Mouse (Mus musculus) hindbrain, embryonic 15.5 days (tissue): ENCODE results near the gene Aifm1. TPM values are rescaled to one million over a fixed set of nuclear protein-coding genes. Genes with fewer than 3 reads are reported as not detected.

ENCODE experiments used
- ATAC-seq: fragments of 200-750 bp; cut with Nextera tagmentation; 2 replicates; pipeline ENCODE4 v1.8.0; 2017; ENCODE audit warnings: low read depth, moderate number of reproducible peaks, moderate TSS enrichment; ENCODE audit not compliant: low FRiP score
- H3K27ac ChIP-seq: fragments of 300-500 bp; sonication (generic); replicated peaks from 2 replicates; pipeline ENCODE4 v1.5.1; 2015; ENCODE audit warnings: mild to moderate bottlenecking, inconsistent platforms
- H3K27me3 ChIP-seq: fragments of 300-500 bp; sonication (generic); 2 replicates; pipeline ENCODE4 v1.6.1; 2015; ENCODE audit warnings: control low read depth, inconsistent platforms
- H3K36me3 ChIP-seq: fragments of 300-500 bp; sonication (generic); 2 replicates; pipeline ENCODE4 v1.6.1; 2015; ENCODE audit warnings: control low read depth, inconsistent platforms
- H3K4me1 ChIP-seq: fragments of 300-500 bp; sonication (generic); replicated peaks from 2 replicates; pipeline ENCODE4 v1.6.1; 2015; ENCODE audit warnings: control low read depth, inconsistent platforms
- H3K4me2 ChIP-seq: fragments of 300-500 bp; sonication (generic); 2 replicates; pipeline ENCODE4 v1.6.1; 2015; ENCODE audit warnings: moderate library complexity, mild to moderate bottlenecking, inconsistent platforms
- H3K4me3 ChIP-seq: fragments of 300-500 bp; sonication (generic); 2 replicates; pipeline ENCODE4 v1.5.1; 2015; ENCODE audit warnings: mild to moderate bottlenecking, inconsistent platforms
- H3K9ac ChIP-seq: fragments of 300-500 bp; sonication (generic); 2 replicates; pipeline ENCODE4 v1.6.1; 2015; ENCODE audit warnings: inconsistent platforms
- H3K9me3 ChIP-seq: fragments of 300-500 bp; sonication (generic); 2 replicates; pipeline ENCODE4 v1.6.1; 2016; ENCODE audit warnings: control low read depth, inconsistent platforms
- WGBS: fragments of 180-500 bp; shearing (Covaris S2); methylation state at CpG from one replicate; pipeline ENCODE4 v1.1.7; 2015; 5-methylcytosine and 5-hydroxymethylcytosine counted together
- polyA plus RNA-seq: library from polyadenylated mRNA; unstranded; fragments of >200 nt; fragmentation: Nextera tagmentation; extraction: Ambion mirVana; gene quantifications from 2 replicates; pipeline ENCODE4 v1.2.1, GENCODE M21; 2015

Gene Aifm1
- 37.9 and 42.0 TPM in 2 replicates for polyA plus RNA-seq

- Histone ChIP-seq H3K9me3 (no peaks in the 10 kb centered on the region), H3K27ac (peak within 1 kb of the TSS; percentile 50; the same call in 1 of the 2 replicates), H3K4me2 (peak within 1 kb of the TSS; percentile 63), H3K36me3 (no peaks in the 10 kb centered on the region), H3K4me3 (peak within 1 kb of the TSS; percentile 55), H3K27me3 (no peaks in the 10 kb centered on the region), H3K4me1 (peaks cover 13% of the 10 kb centered on the region), H3K9ac (peak within 1 kb of the TSS; percentile 49)
- peak; percentile 99 for ATAC-seq
- WGBS = 21% methylated on average over 44 of the region's 45 CpGs
Measured at GRCm38 (mm10) chrX:48513166-48513807, at the start of gene Aifm1. TSS of gene Aifm1 (minus strand) at chrX:48513563.

DNA sequence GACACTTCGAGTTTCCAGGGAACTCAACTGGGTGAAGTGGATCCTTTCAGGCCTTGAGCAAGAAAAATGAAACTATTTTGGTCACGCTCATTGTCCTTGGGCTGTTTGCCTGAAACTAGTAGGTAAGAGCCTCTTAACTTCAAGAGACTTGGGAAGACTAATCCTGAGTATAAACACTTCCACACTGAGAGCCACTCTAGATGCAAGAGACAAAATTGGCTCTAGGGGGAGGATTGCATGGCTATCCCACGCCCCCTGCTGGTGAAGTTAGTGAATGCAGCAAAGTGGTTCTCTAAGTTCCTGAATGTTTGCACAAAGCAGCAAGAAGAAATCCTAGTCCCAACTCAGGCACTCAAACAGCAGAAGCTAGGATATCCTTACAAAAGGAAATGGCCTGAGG, 18.8 kb upstream of the Aifm1 start:
- Histone ChIP-seq H3K36me3 (no peaks in the 10 kb centered on the region), H3K9me3 (no peaks in the 10 kb centered on the region), H3K4me3 (no peak overlapping the region), H3K27ac (no peak overlapping the region), H3K27me3 (no peaks in the 10 kb centered on the region), H3K4me2 (no peak overlapping the region), H3K4me1 (no peaks in the 10 kb centered on the region), H3K9ac (no peak overlapping the region)
- 39% methylated on average over 3 of the region's 3 CpGs for WGBS
- ATAC-seq = peak; percentile 54

GRCm38 (mm10) chrX:48526435-48526834, 13.1 kb upstream of the Aifm1 start:
- Histone ChIP-seq H3K9me3 (no peaks in the 10 kb centered on the region), H3K4me3 (no peak overlapping the region), H3K9ac (no peak overlapping the region), H3K4me1 (peaks cover 21% of the 10 kb centered on the region), H3K36me3 (no peaks in the 10 kb centered on the region), H3K27me3 (no peaks in the 10 kb centered on the region), H3K4me2 (no peak overlapping the region), H3K27ac (no peak overlapping the region)
- 89% methylated on average over 2 of the region's 3 CpGs for WGBS
- ATAC-seq = no peak

DNA sequence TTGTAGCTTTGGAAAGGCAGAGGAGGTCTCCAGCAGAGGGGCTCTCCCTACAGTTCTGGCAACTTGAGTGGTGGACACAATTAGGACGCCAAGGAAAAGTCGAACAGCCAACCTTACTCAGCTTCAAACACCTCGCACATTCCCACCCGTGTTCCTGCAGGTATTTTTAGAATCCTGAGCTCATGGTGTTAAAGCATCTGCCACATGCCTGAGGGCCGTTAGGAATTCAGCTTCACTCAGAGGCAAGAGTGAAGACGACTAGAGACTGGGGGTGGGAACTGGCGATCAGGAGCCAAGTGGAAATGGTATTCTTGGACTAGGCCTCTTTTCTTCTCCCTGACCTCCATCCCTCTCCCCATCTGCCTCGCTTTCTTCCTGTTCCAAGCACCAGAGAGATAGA, 12.5 kb upstream of the Aifm1 start:
- no peak for ATAC-seq
- Histone ChIP-seq H3K36me3 (no peaks in the 10 kb centered on the region), H3K9me3 (no peaks in the 10 kb centered on the region), H3K4me1 (peaks cover 22% of the 10 kb centered on the region), H3K9ac (no peak overlapping the region), H3K27ac (no peak overlapping the region), H3K4me3 (no peak overlapping the region), H3K27me3 (no peaks in the 10 kb centered on the region), H3K4me2 (no peak overlapping the region)
- 71% methylated on average over 8 of the region's 8 CpGs for WGBS

DNA sequence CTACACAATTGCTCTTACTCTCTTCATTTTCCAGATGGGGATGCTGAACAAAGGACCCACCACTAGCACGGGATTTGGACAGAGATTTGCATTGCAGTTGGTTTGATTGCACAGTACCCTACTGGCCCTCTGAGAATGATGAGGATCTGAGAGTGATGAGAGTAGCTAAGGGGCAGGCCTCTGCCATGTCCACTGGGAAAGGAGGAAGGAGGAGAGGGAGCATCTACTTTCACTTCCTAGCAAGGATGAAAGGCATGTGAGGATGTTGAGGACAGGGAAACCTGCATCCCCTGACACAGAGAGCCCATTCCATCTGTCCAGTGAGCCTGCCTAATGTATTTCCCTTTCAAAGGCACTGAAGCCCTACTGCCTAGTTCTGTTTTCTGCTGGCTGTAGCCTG, 12.0 kb upstream of the Aifm1 start:
- no peak overlapping the region for H3K27ac ChIP-seq
- no peak for ATAC-seq
- peaks cover 22% of the 10 kb centered on the region for H3K4me1 ChIP-seq
- H3K4me2 ChIP-seq = no peak overlapping the region
- H3K4me3 ChIP-seq = no peak overlapping the region
- no peak overlapping the region for H3K9ac ChIP-seq
- no peaks in the 10 kb centered on the region for H3K27me3 ChIP-seq
- no peaks in the 10 kb centered on the region for H3K9me3 ChIP-seq
- no peaks in the 10 kb centered on the region for H3K36me3 ChIP-seq
- WGBS = 70% methylated on average over 1 of the region's 1 CpGs

- H3K9ac ChIP-seq = no peak overlapping the region
- 62% methylated on average over 3 of the region's 3 CpGs for WGBS
Measured at GRCm38 (mm10) chrX:48523512-48523911, 10.1 kb upstream of the Aifm1 start.

DNA sequence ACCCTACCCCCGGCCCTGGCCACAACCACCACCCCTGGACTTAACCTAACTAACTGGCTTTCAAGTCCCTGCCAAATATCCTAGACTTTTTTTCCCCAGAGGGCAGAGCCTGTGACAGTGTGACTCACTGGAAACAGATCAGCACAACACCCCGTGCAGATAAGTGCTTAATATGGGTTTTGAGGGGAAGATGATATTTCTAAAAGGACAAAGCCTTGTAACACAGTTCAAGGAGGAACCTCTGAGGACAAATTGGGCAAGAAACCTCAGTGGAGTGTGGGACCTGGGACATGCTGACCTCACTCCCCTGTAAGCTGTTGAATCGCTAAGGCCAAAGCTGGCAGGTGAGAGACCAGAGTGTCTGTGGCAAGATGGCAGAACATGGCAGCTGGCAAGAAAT, 8.3 kb upstream of the Aifm1 start:
- WGBS = 82% methylated on average over 3 of the region's 3 CpGs
- H3K27ac ChIP-seq = no peak overlapping the region
- H3K27me3 ChIP-seq = no peaks in the 10 kb centered on the region
- H3K9ac ChIP-seq = no peak overlapping the region
- peaks cover 22% of the 10 kb centered on the region for H3K4me1 ChIP-seq
- no peak for ATAC-seq
- H3K36me3 ChIP-seq = no peaks in the 10 kb centered on the region
- H3K4me2 ChIP-seq = peak overlapping the region; percentile 74
- no peaks in the 10 kb centered on the region for H3K9me3 ChIP-seq
- H3K4me3 ChIP-seq = peak overlapping the region; percentile 56

More at GRCm38 (mm10) chrX:48523512-48523911, 10.1 kb upstream of the Aifm1 start:
- Histone ChIP-seq H3K36me3 (no peaks in the 10 kb centered on the region), H3K9me3 (no peaks in the 10 kb centered on the region), H3K27ac (no peak overlapping the region), H3K4me1 (peaks cover 22% of the 10 kb centered on the region), H3K4me2 (peak overlapping the region; percentile 74), H3K27me3 (no peaks in the 10 kb centered on the region), H3K4me3 (peak overlapping the region; percentile 5; the same call in 1 of the 2 replicates)
- no peak for ATAC-seq

- peak overlapping the region; percentile 74 for H3K4me2 ChIP-seq
- peak overlapping the region; percentile 95 for H3K27ac ChIP-seq
- H3K4me3 ChIP-seq = peak overlapping the region; percentile 56
- no peaks in the 10 kb centered on the region for H3K36me3 ChIP-seq
- 23% methylated on average over 20 of the region's 20 CpGs for WGBS
- H3K9me3 ChIP-seq = no peaks in the 10 kb centered on the region
- H3K9ac ChIP-seq = peak overlapping the region; percentile 63
- H3K4me1 ChIP-seq = peaks cover 22% of the 10 kb centered on the region
- no peaks in the 10 kb centered on the region for H3K27me3 ChIP-seq
- ATAC-seq = peak; percentile 47; the same call in 1 of the 2 replicates
Measured at GRCm38 (mm10) chrX:48519549-48520085, 6.3 kb upstream of the Aifm1 start.

GRCm38 (mm10) chrX:48518808-48519548, 5.6 kb upstream of the Aifm1 start, which contains the start of gene Rab33a:
TSS of gene Rab33a (plus strand) at chrX:48519285.
- H3K4me3 ChIP-seq = peak within 1 kb of the TSS; percentile 56
- no peaks in the 10 kb centered on the region for H3K27me3 ChIP-seq
- H3K36me3 ChIP-seq = no peaks in the 10 kb centered on the region
- peak within 1 kb of the TSS; percentile 74 for H3K4me2 ChIP-seq
- no peaks in the 10 kb centered on the region for H3K9me3 ChIP-seq
- peak within 1 kb of the TSS; percentile 95 for H3K27ac ChIP-seq
- 18% methylated on average over 33 of the region's 33 CpGs for WGBS
- peak within 1 kb of the TSS; percentile 63 for H3K9ac ChIP-seq
- ATAC-seq = peak; percentile 72
- H3K4me1 ChIP-seq = peaks cover 27% of the 10 kb centered on the region

GRCm38 (mm10) chrX:48518211-48518807, 4.9 kb upstream of the Aifm1 start:
- WGBS = 39% methylated on average over 15 of the region's 15 CpGs
- H3K36me3 ChIP-seq = no peaks in the 10 kb centered on the region
- peaks cover 24% of the 10 kb centered on the region for H3K4me1 ChIP-seq
- H3K9me3 ChIP-seq = no peaks in the 10 kb centered on the region
- H3K27ac ChIP-seq = peak overlapping the region; percentile 95
- H3K9ac ChIP-seq = peak overlapping the region; percentile 63
- peak; percentile 96 for ATAC-seq
- peak overlapping the region; percentile 74 for H3K4me2 ChIP-seq
- no peaks in the 10 kb centered on the region for H3K27me3 ChIP-seq
- peak overlapping the region; percentile 56 for H3K4me3 ChIP-seq

- Histone ChIP-seq H3K4me2 (peak overlapping the region; percentile 63), H3K27ac (0 out of 2 replicates have a peak overlapping the region, but pooled peaks have one; percentile 34), H3K36me3 (no peaks in the 10 kb centered on the region), H3K9me3 (no peaks in the 10 kb centered on the region), H3K4me3 (peak overlapping the region; percentile 55), H3K27me3 (no peaks in the 10 kb centered on the region), H3K4me1 (peaks cover 13% of the 10 kb centered on the region), H3K9ac (0 out of 2 replicates have a peak overlapping the region, but pooled peaks have one; percentile 16)
- ATAC-seq = no peak
- 21% methylated on average over 13 of the region's 13 CpGs for WGBS
Measured at GRCm38 (mm10) chrX:48513824-48514223, 461 bp upstream of the Aifm1 start.
